ENCODE assay signal across 10 mouse cellular contexts in the genomic region with DNA sequence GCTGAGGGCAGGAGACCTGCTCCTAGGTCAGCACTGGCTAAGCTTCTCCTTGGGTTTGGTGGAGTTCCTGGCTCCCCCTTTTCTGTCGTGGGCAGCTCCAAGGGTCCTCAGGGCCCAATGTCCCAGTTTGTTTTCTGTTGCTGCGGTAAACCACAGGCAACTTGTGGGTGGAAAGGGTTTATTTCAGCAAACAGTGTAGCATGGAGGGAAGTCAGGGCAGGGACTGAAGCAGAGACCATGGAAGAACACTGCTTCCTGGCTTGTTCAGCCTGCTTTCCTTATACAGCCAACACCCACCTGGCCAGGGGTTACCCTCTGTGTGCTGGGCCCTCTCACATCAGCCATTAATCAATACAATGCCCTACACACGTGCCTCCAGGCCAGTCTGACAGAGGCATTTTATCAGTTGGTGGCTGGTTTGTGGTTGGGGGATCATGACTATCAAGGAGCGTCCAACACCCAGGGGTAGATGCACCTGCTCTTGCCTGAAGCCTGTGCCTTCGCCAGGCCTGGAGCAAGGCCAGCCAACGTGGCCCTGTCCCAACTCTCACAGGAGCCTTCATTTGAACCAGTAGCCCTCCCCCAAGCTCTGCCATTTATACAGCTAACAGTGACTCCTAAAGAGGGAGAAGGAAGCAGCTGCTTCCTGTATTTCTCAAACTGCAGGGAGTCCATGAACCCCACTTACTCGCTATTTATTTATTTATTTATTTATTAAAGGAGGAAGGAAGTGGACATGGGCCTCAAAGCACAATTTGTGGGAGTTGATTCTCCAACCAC. TPM values are rescaled to one million over a fixed set of nuclear protein-coding genes. Genes with fewer than 3 reads are reported as not detected.
DNase-seq lines count a peak whose midpoint lies in the region; TF ChIP-seq lines count a peak whose summit lies in the region.
"Had no signal": no experiment of that assay in that cellular context is flagged by ENCODE, and none has a peak within 500 bp of the region (broad histone marks: within the 10 kb centered on the region; RNA-seq: fewer than 3 reads in every experiment).

No protein-coding gene starts in this region.

- H3K27ac ChIP-seq in layer of hippocampus, adult 2 months: peak overlapping the region; percentile 96
- no peak overlapping the region; the same call in 1 of the 2 replicates for H3K27ac ChIP-seq in embryonic facial prominence, embryonic 10.5 days (replicated peaks)
- H3K27ac ChIP-seq: forebrain, embryonic 13.5 days had no signal

- H3K9me3 ChIP-seq in embryonic facial prominence, embryonic 10.5 days: no peaks in the 10 kb centered on the region
- H3K9me3 ChIP-seq: forebrain, embryonic 13.5 days had no signal

- WGBS in embryonic facial prominence, embryonic 10.5 days: 67% methylated on average over 7 of the region's 7 CpGs

- no peak for TF ChIP-seq CTCF in layer of hippocampus, adult 2 months (conservative IDR thresholded peaks at IDR 0.05)

- no peak overlapping the region for H3K4me3 ChIP-seq in layer of hippocampus, adult 2 months
- no peak overlapping the region for H3K4me3 ChIP-seq in embryonic facial prominence, embryonic 10.5 days
- H3K4me3 ChIP-seq: forebrain, embryonic 13.5 days had no signal

- no peaks in the 10 kb centered on the region for H3K36me3 ChIP-seq in embryonic facial prominence, embryonic 10.5 days (replicated peaks)

- H3K4me1 ChIP-seq in embryonic facial prominence, embryonic 10.5 days: peaks cover 52% of the 10 kb centered on the region

- peaks cover 16% of the 10 kb centered on the region; the same call in 1 of the 2 replicates for H3K27me3 ChIP-seq in embryonic facial prominence, embryonic 10.5 days (replicated peaks; ENCODE audit: low read depth, poor library complexity, severe bottlenecking)
- H3K27me3 ChIP-seq: forebrain, embryonic 13.5 days had no signal

- DNase-seq in adrenal gland, postnatal 14 days: peak; percentile 19
- DNase-seq in adrenal gland, postnatal 25 days: no peak
- DNase-seq in layer of hippocampus, adult 2 months (ENCODE audit: low spot score in 2 of 2): no peak
- DNase-seq in layer of hippocampus, postnatal 36 days: no peak
- peak; percentile 88 for DNase-seq in 416B (ENCODE audit: low read depth)
- DNase-seq in heart, adult 9 months (ENCODE audit: low spot score in 2 of 2): peak; percentile 19 to 53
- DNase-seq in embryonic facial prominence, embryonic 10.5 days (ENCODE audit: low spot score): no peak
- no peak for DNase-seq in embryo, embryonic 9.5 days (ENCODE audit: extremely low spot score)

RNA-seq across cellular contexts. Expression of a gene that starts 2.2 kb away (rescaled TPM):
- total RNA-seq in adrenal gland, postnatal 14 days (2021): 5.1 and 5.3 TPM in 2 replicates
- total RNA-seq in adrenal gland, postnatal 25 days (2021): 4.8 and 6.0 TPM in 2 replicates
- 10 to 100 TPM; 63.6 to 66.4 TPM for total RNA-seq in layer of hippocampus, adult 2 months (2021)
- 10 to 100 TPM; 59.6 to 61.7 TPM for total RNA-seq in layer of hippocampus, postnatal 36 days (2021)
- 1.8 TPM in 2 replicates for polyA plus RNA-seq in embryonic facial prominence, embryonic 10.5 days (2016; fragmentation: Nextera tagmentation; extraction: Ambion mirVana)

RNA-seq across cellular contexts. Expression of a gene that starts 17.1 kb away (rescaled TPM):
- 0.19 and 0.26 TPM in 2 replicates for total RNA-seq in adrenal gland, postnatal 14 days (2021)
- total RNA-seq in adrenal gland, postnatal 25 days (2021): 0.18 TPM in 1 of 2 replicates, not detected in the other
- total RNA-seq in layer of hippocampus, adult 2 months (2021): under 1 TPM; 0.08 to 0.10 TPM
- total RNA-seq in layer of hippocampus, postnatal 36 days (2021): under 1 TPM; 0.07 to 0.08 TPM
- 3.0 and 3.3 TPM in 2 replicates for polyA plus RNA-seq in embryonic facial prominence, embryonic 10.5 days (2016; fragmentation: Nextera tagmentation; extraction: Ambion mirVana)
- polyA plus RNA-seq: forebrain, embryonic 13.5 days; Patski had no signal

Comparison
In these comparisons a context has a peak if more than half of its experiments do, and no peak if none do; other contexts are left out.
1. DNase-seq: peak in adrenal gland, postnatal 14 days (single experiment), 416B (single experiment) and heart, adult 9 months (2 of 2); none in adrenal gland, postnatal 25 days (single experiment), layer of hippocampus, adult 2 months (0 of 2), layer of hippocampus, postnatal 36 days (0 of 2), embryonic facial prominence, embryonic 10.5 days (single experiment) and embryo, embryonic 9.5 days (single experiment).